Mouse (Mus musculus) small intestine, adult 2 months (tissue): ENCODE data around the gene Hmga1b. TPM values are rescaled to one million over a fixed set of nuclear protein-coding genes. Genes with fewer than 3 reads are reported as not detected.

ENCODE experiments used
- H3K27ac ChIP-seq: fragments of 200-500 bp; 2 replicates; pipeline ENCODE4 v1.5.1; 2012; ENCODE audit warnings: low read depth, low read length, control low read depth, inconsistent platforms; ENCODE audit not compliant: insufficient read depth
- H3K27me3 ChIP-seq: fragments of 200-500 bp; 2 replicates; pipeline ENCODE4 v1.6.1; 2012; ENCODE audit warnings: mild to moderate bottlenecking, moderate library complexity, low read length, inconsistent platforms; ENCODE audit not compliant: control insufficient read depth, insufficient read depth
- H3K36me3 ChIP-seq: fragments of 200-500 bp; 2 replicates; pipeline ENCODE4 v1.6.1; 2012; ENCODE audit warnings: mild to moderate bottlenecking, low read length, control low read depth, inconsistent platforms; ENCODE audit not compliant: control insufficient read depth, insufficient read depth
- H3K4me1 ChIP-seq: fragments of 200-500 bp; 2 replicates; pipeline ENCODE4 v1.6.1; 2012; ENCODE audit warnings: low read length, inconsistent platforms, mixed read lengths; ENCODE audit not compliant: control insufficient read depth, insufficient read depth, insufficient read length
- H3K4me3 ChIP-seq: fragments of 200-500 bp; 2 replicates; pipeline ENCODE4 v1.5.1; 2012; ENCODE audit warnings: low read depth, mild to moderate bottlenecking, control low read depth, inconsistent platforms, low read length, moderate library complexity
- CTCF ChIP-seq: fragments of 200-500 bp; IDR thresholded peaks from 2 replicates; pipeline ENCODE4 v1.5.1; 2012; ENCODE audit warnings: low read depth, mild to moderate bottlenecking, control low read depth, inconsistent platforms, low read length, moderate library complexity, mixed read lengths; ENCODE audit not compliant: insufficient replicate concordance, insufficient read length; ENCODE audit errors: extremely low read depth
- POLR2A ChIP-seq: fragments of 200-500 bp; IDR thresholded peaks from 2 replicates; pipeline ENCODE4 v1.6.1; 2012; ENCODE audit warnings: low read depth, mild to moderate bottlenecking, control low read depth, inconsistent platforms, low read length, moderate library complexity
- WGBS: fragments of 180-500 bp; shearing (Covaris S2); methylation state at CpG from one replicate; pipeline ENCODE4 v1.1.7; 2018; 5-methylcytosine and 5-hydroxymethylcytosine counted together
- polyA plus RNA-seq: library from polyadenylated mRNA; depleted of rRNA; stranded (reverse); fragments of >200 nt; gene quantifications from 2 replicates; pipeline ENCODE4 v1.2.3, GENCODE M21; 2012

Gene Hmga1b
- polyA plus RNA-seq, 1 experiment, result 58.5 TPM

DNA sequence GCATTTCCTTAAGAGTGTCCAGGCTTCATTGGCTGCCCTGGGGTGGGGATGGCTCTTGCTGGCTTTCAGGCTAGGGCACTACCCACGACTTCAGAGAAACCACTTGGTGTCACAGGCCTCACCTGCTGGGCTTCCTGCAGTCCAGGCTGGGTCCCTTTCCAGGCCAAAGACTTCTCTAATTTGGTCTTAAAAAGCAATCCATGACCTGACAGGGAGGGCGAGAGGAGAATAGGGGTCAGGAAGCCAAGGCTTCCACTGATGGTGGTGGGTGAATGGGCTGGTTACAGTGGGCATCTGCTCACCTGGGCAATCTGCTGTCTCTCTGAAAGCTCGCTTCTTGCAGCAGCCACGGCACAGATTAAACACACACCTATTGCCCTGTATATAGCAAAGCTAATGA, 26.8 kb downstream of the Hmga1b start:
- peaks cover 8% of the 10 kb centered on the region for H3K4me1 ChIP-seq
- no peak for TF ChIP-seq CTCF
- no peak for TF ChIP-seq POLR2A
- no peak overlapping the region for H3K4me3 ChIP-seq
- H3K27ac ChIP-seq, result no peak overlapping the region
- peaks cover 56% of the 10 kb centered on the region for H3K36me3 ChIP-seq
- WGBS, result 82% methylated on average over 4 of the region's 4 CpGs
- no peaks in the 10 kb centered on the region for H3K27me3 ChIP-seq

DNA sequence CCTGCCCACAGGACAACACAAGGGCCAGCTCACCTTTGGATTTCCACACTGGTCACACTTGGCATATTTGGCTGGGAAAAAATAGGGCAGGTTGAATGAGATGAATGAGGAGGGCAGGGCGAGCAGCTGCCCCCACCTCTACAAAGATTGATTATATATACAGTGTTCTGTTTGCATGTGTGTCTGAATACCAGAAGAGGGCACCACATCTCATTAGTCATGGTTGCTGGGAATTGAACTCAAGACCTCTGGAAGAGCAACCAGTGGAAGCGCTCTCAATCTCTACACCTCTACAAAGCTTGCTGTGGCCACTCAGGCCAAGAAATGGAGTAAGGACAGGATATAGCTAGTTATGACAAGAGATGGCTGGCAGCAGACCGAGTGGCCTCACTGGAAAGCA, 27.2 kb downstream of the Hmga1b start:
- Histone ChIP-seq H3K27ac (no peak overlapping the region), H3K4me3 (no peak overlapping the region), H3K36me3 (peaks cover 56% of the 10 kb centered on the region), H3K4me1 (peaks cover 6% of the 10 kb centered on the region), H3K27me3 (no peaks in the 10 kb centered on the region)
- TF ChIP-seq CTCF (no peak), POLR2A (no peak)
- WGBS, result 87% methylated on average over 3 of the region's 3 CpGs

DNA sequence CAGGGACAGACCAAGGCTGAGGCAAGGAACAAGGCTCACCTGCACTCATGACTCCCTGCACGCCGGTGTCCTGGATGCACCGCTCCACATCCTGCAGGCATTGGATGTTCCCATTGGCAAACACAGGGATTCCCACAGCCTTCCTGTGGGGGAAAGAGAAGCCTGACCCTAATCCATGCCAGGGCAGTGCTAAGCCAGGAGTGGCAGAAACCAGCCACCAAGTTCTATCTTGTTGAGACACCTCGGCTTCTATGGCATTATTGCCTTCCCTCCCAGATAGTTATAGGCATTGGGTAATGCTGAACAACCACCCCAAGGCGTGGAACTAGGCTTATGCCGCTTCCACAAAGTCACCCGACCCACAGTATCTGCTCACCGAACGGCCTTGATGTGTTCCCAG, 30.1 kb downstream of the Hmga1b start:
- 90% methylated on average over 9 of the region's 9 CpGs for WGBS
- peaks cover 6% of the 10 kb centered on the region; the same call in 1 of the 2 replicates for H3K4me1 ChIP-seq
- peaks cover 46% of the 10 kb centered on the region for H3K36me3 ChIP-seq
- no peak for TF ChIP-seq POLR2A
- no peak for TF ChIP-seq CTCF
- no peak overlapping the region for H3K27ac ChIP-seq
- H3K27me3 ChIP-seq, result no peaks in the 10 kb centered on the region
- no peak overlapping the region for H3K4me3 ChIP-seq

DNA sequence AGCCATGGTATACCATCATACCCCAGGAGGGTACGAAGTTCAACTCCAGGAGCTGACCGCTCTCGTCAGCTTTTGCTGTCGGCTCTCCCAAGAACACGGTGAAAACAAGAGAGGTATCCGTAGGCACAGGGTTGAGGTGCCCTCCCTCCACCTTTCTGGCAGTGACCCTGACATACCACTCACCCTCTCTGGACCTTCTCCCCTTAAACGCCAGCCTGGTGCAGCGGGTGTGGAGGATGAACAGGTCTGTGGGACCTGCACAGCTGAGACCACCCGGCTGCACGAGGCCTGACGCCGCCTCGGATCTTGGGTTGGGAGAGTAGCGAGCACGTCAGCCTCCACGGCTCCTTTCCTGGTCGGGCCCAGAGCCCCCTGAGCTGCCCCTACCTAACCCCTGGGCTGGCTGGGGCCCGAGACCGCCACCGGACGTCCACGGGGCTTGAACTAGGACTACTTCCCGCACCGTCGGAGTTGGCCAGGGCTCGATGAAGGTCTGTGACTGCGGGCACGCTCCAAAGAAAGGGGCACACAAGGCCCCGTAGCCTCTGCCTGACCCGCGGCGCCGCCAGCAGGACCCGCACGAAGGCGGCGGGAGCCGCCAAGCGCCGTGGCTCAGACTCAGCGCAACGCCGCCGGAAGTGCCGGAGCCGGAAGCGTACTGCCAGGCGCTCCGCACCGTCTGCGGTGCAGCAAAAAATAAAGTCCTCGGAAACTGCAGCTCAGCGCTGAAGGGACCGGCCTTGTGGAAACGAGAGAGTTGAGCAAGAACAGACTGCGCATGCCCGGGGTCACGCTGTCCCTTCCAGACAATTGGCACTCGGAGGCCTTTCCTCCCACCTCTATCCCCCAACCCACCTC, 33.4 kb downstream of the Hmga1b start, which contains the start of gene Dus1l:
Gene Dus1l, minus strand, starts transcription at position 648 of the 858 bp plus-strand sequence.
- no peak within 1 kb of the TSS for H3K27ac ChIP-seq
- H3K4me3 ChIP-seq, result peak within 1 kb of the TSS; percentile 74
- peaks cover 22% of the 10 kb centered on the region for H3K36me3 ChIP-seq
- TF ChIP-seq POLR2A (peak; percentile 70), CTCF (no peak)
- H3K27me3 ChIP-seq, result no peaks in the 10 kb centered on the region
- H3K4me1 ChIP-seq, result peaks cover 6% of the 10 kb centered on the region; the same call in 1 of the 2 replicates
- under 1% methylated on average over 59 of the region's 59 CpGs for WGBS

DNA sequence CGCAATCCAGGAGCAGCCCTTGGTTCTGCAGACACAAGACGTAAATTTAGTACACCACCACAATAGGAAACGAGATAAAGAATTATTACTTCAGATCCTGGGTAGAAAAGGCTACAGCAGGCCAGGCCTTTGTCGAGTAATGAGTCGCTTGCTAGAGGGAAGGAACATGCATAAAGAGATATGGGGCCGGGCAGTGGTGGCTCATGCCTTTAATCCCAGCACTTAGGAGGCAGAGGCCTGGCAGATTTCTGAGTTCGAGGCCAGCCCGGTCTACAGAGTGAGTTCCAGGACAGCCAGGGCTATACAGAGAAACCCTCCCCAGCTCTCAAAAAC, 34.0 kb downstream of the Hmga1b start:
- peak overlapping the region; percentile 19; the same call in 1 of the 2 replicates for H3K4me3 ChIP-seq
- peaks cover 6% of the 10 kb centered on the region; the same call in 1 of the 2 replicates for H3K4me1 ChIP-seq
- no peak overlapping the region for H3K27ac ChIP-seq
- peaks cover 18% of the 10 kb centered on the region for H3K36me3 ChIP-seq
- TF ChIP-seq CTCF, result no peak
- no peak for TF ChIP-seq POLR2A
- 25% methylated on average over 8 of the region's 8 CpGs for WGBS
- H3K27me3 ChIP-seq, result no peaks in the 10 kb centered on the region

DNA sequence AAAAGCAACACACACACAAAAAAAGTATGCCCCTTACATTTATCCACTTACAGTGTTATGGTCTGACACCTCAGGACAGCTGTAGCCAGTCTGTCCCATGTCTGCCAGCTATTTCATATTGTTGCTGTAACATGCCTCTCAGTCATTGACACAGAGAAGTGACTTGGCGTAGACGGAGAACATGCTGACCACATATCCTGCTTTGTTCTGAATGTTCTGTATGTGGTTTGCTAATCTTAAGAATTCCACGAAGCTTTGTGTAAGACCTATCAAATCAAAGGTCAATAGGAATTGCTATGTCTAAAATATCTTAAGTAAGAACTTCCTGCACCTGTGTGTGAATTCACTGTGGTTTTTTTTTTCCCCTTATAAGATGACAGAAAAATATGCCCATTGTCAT, 35.6 kb downstream of the Hmga1b start:
- no peak for TF ChIP-seq CTCF
- TF ChIP-seq POLR2A, result no peak
- H3K36me3 ChIP-seq, result peaks cover 5% of the 10 kb centered on the region; the same call in 1 of the 2 replicates
- 61% methylated on average over 3 of the region's 3 CpGs for WGBS
- peaks cover 6% of the 10 kb centered on the region; the same call in 1 of the 2 replicates for H3K4me1 ChIP-seq
- no peak overlapping the region for H3K27ac ChIP-seq
- no peaks in the 10 kb centered on the region for H3K27me3 ChIP-seq
- H3K4me3 ChIP-seq, result no peak overlapping the region

DNA sequence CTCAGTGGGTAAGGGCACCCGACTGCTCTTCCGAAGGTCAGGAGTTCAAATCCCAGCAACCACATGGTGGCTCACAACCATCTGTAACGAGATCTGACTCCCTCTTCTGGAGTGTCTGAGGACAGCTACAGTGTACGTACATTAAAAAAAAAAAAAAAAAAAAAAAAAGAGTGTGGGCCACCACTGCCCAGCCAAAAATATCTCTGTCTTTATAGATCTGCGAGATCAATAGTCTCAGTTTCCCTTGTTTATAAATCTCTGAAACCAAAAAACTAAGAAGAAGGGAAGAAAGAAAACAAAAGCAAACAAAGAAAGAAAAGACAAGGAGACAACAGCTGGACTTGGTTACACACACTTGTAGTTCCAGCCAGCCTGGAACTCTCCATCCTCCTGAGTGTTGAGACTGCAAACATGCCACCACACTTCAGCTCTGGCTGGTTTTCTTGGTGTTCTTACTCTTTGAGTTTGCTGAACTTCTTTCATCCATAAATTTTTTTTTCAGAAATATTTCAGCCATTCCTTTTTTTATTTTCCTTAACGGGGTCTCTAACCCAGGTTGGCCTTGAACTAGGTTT, 36.8 kb downstream of the Hmga1b start:
- H3K4me1 ChIP-seq, result peaks cover 6% of the 10 kb centered on the region; the same call in 1 of the 2 replicates
- TF ChIP-seq POLR2A (no peak), CTCF (no peak)
- no peak overlapping the region for H3K27ac ChIP-seq
- no peaks in the 10 kb centered on the region for H3K36me3 ChIP-seq
- no peak overlapping the region for H3K4me3 ChIP-seq
- WGBS, result 62% methylated on average over 6 of the region's 6 CpGs
- H3K27me3 ChIP-seq, result no peaks in the 10 kb centered on the region
